ENCODE assay signal across 8 mouse cellular contexts in genomic region chr2:29820025-29820817, GRCm38 (mm10). TPM values are rescaled to one million over a fixed set of nuclear protein-coding genes. Genes with fewer than 3 reads are reported as not detected.
A peak's percentile ranks its signal among the peaks of the same experiment; 100 is the strongest.
DNase-seq lines count a peak whose midpoint lies in the region.

TSS of gene Urm1 (plus strand) at chr2:29820075.

- peak within 1 kb of the TSS; percentile 46 for H3K4me3 ChIP-seq in hindbrain, embryonic 10.5 days

- H3K27ac ChIP-seq in hindbrain, embryonic 10.5 days = peak within 1 kb of the TSS; percentile 92

- H3K27me3 ChIP-seq in hindbrain, embryonic 10.5 days (ENCODE audit: insufficient read depth, poor library complexity, severe bottlenecking) = no peaks in the 10 kb centered on the region

- WGBS in hindbrain, embryonic 10.5 days = under 1% methylated on average over 35 of the region's 35 CpGs

- no peaks in the 10 kb centered on the region for H3K9me3 ChIP-seq in hindbrain, embryonic 10.5 days

- H3K4me1 ChIP-seq in hindbrain, embryonic 10.5 days (replicated peaks) = peaks cover 51% of the 10 kb centered on the region

- DNase-seq in R1 (ENCODE audit: low read depth, low spot score) = peak; percentile 99
- DNase-seq in cerebellum, adult 9-10 months = peak; percentile 72
- DNase-seq in frontal cortex, adult 2 months (ENCODE audit: extremely low spot score in 1 of 2, low spot score in 1 of 2) = peak in 1 of 2 experiments; percentile 67
- DNase-seq in hindbrain, embryonic 10.5 days (ENCODE audit: low spot score) = peak; percentile 95
- peak; percentile 65 to 70 for DNase-seq in layer of hippocampus, postnatal 10 days (ENCODE audit: low spot score in 2 of 2)
- peak; percentile 59 for DNase-seq in lung, postnatal 14 days
- DNase-seq in ovary, postnatal 36 days (ENCODE audit: low spot score) = peak; percentile 69
- peak; percentile 78 for DNase-seq in thymus, postnatal 4 days

- peaks cover 22% of the 10 kb centered on the region for H3K36me3 ChIP-seq in hindbrain, embryonic 10.5 days

RNA-seq across cellular contexts. Expression of gene Urm1, which starts in this region (rescaled TPM):
- 56.4 and 68.3 TPM in 2 replicates for polyA plus RNA-seq in frontal cortex, adult 2 months (2012; rRNA removed)
- polyA plus RNA-seq in hindbrain, embryonic 10.5 days (2016; fragmentation: Nextera tagmentation; extraction: Ambion mirVana) = 23.8 and 25.0 TPM in 2 replicates
- 10 to 100 TPM; 42.4 to 55.0 TPM for total RNA-seq in layer of hippocampus, postnatal 10 days (2021)
